Mouse (Mus musculus) forebrain, embryonic 16.5 days (tissue): Measurements from ENCODE around the gene 1600014C23Rik. TPM values are rescaled to one million over a fixed set of nuclear protein-coding genes. Genes with fewer than 3 reads are reported as not detected.

Source experiments
- ATAC-seq: fragments of 200-750 bp; cut with Nextera tagmentation; 2 replicates; pipeline ENCODE4 v1.8.0; 2017; ENCODE audit warnings: mild to moderate bottlenecking, moderate library complexity
- H3K27ac ChIP-seq: fragments of 300-500 bp; sonication (generic); 2 replicates; pipeline ENCODE4 v1.5.1; 2014; ENCODE audit warnings: low read length, control low read depth
- H3K27me3 ChIP-seq: fragments of 300-500 bp; sonication (generic); replicated peaks from 2 replicates; pipeline ENCODE4 v1.6.1; 2014; ENCODE audit warnings: low read length; ENCODE audit not compliant: control insufficient read depth, insufficient read depth
- H3K36me3 ChIP-seq: fragments of 300-500 bp; sonication (generic); 2 replicates; pipeline ENCODE4 v1.6.1; 2014; ENCODE audit not compliant: control insufficient read depth, insufficient read depth
- H3K4me1 ChIP-seq: fragments of 300-500 bp; sonication (generic); replicated peaks from 2 replicates; pipeline ENCODE4 v1.6.1; 2014; ENCODE audit warnings: low read length; ENCODE audit not compliant: control insufficient read depth, insufficient read depth
- H3K4me2 ChIP-seq: fragments of 300-500 bp; sonication (generic); 2 replicates; pipeline ENCODE4 v1.6.1; 2014; ENCODE audit warnings: mild to moderate bottlenecking, low read length, control low read depth
- H3K4me3 ChIP-seq: fragments of 300-500 bp; sonication (generic); replicated peaks from 2 replicates; pipeline ENCODE4 v1.5.1; 2014; ENCODE audit warnings: mild to moderate bottlenecking, low read length, control low read depth
- H3K9ac ChIP-seq: fragments of 300-500 bp; sonication (generic); replicated peaks from 2 replicates; pipeline ENCODE4 v1.6.1; 2014; ENCODE audit warnings: low read depth, low read length, control low read depth
- H3K9me3 ChIP-seq: fragments of 300-500 bp; sonication (generic); 2 replicates; pipeline ENCODE4 v1.6.1; 2016; ENCODE audit warnings: low read length; ENCODE audit not compliant: control insufficient read depth
- WGBS: fragments of 180-500 bp; shearing (Covaris S2); extraction: QIAGEN DNeasy Blood & Tissue Kit; methylation state at CpG from one replicate; pipeline ENCODE4 v1.1.7; 2014; 5-methylcytosine and 5-hydroxymethylcytosine counted together
- polyA plus RNA-seq: library from polyadenylated mRNA; unstranded; fragments of >200 nt; fragmentation: Nextera tagmentation; extraction: Ambion mirVana; gene quantifications from 2 replicates; pipeline ENCODE4 v1.2.1, GENCODE M21; 2015

The 1600014C23Rik gene
- polyA plus RNA-seq, 1 experiment from 2014 or later: 0.46 TPM

DNA sequence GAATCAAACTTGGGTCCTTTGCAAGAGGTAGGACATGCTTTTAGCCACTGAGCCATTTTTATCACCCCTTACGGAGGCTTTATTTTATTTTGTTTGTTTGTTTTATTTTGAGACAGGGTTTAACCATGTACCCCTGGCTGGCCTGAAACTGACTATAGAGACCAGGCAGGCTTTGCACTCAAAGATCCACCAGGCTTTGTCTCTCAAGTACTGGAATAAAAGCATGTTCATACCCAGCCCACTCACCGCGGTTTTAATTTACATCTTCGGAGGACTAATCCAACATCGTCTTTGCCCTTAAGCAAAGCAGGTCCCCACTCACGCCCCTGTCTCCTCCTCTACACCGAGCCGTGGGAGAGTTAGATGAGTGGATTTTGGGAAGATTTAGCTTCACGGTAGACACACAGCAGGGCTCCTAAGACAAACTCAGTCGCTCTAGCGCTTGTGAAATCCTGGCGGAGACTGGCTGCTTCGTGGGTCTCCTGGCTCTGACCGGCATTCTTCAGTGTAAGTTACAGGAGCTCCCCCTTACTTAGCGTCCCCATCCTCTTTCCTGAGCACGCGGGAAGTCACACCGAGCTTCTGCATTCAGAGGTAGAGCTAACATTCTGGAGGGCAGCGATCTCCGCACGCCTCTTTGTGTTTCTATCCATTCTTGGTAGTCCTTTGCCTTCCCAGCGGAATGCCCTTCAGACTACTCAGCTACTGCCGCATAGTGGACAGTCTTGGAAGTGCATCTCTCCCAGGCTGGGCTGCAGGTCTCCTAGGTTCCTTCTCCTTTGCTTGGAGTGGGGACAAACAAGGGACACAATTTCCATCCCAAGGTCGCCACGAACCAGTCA lies 9.7 kb downstream of the 1600014C23Rik start:
- Histone ChIP-seq H3K9ac (peak overlapping the region; percentile 89), H3K27me3 (no peaks in the 10 kb centered on the region), H3K36me3 (no peaks in the 10 kb centered on the region), H3K4me2 (peak overlapping the region; percentile 65), H3K4me1 (peaks cover 16% of the 10 kb centered on the region), H3K4me3 (peak overlapping the region; percentile 68), H3K27ac (peak overlapping the region; percentile 96), H3K9me3 (no peaks in the 10 kb centered on the region)
- 2% methylated on average over 25 of the region's 25 CpGs for WGBS
- ATAC-seq: peak; percentile 80

DNA sequence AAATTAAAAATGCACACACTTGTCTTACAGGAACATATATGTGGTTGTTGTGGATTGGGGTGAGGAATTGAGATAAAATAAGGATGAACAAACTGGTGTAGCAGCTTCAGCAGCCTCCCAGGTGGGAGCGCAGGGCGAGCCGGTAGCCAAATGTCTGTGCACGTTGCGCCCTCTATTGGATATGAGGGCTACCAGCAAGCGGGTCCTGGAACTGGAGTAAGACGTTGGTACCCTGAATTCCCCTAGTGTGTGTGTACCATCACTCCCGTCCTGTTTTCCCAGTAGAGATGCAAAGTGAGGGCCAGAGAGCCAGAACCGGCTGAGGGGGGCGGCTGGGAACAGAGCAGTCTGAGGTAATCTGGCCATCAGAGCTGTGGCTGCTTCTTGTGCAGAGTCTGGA lies 15.3 kb downstream of the 1600014C23Rik start:
- no peak overlapping the region for H3K9ac ChIP-seq
- 4% methylated on average over 10 of the region's 10 CpGs for WGBS
- no peak overlapping the region for H3K4me2 ChIP-seq
- ATAC-seq: peak; percentile 55; the same call in 1 of the 2 replicates
- H3K4me1 ChIP-seq: peaks cover 17% of the 10 kb centered on the region
- no peaks in the 10 kb centered on the region for H3K27me3 ChIP-seq
- no peak overlapping the region for H3K4me3 ChIP-seq
- no peaks in the 10 kb centered on the region for H3K36me3 ChIP-seq
- no peaks in the 10 kb centered on the region for H3K9me3 ChIP-seq
- no peak overlapping the region for H3K27ac ChIP-seq

DNA sequence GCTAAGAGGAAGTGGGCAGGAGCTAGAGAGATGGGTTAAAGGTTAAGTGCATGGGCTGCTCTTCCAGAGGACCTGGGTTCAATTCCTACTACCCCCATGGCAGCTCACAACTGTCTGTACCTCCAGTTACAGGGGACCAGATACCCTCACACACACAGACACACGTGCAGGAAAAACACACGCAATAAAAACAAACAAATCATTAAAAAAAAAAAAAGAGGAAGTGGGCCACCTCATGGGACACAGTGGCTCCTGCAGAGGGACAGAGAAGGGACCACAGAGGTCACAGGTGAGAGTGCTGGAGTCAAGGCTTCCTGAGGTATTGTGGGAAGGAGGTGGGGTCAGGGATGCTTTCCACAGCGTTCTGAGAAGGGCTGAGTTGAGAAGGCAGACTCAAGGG lies 22.1 kb downstream of the 1600014C23Rik start:
- H3K4me3 ChIP-seq: no peak overlapping the region
- WGBS: 75% methylated on average over 3 of the region's 3 CpGs
- no peaks in the 10 kb centered on the region for H3K9me3 ChIP-seq
- H3K4me2 ChIP-seq: no peak overlapping the region
- no peak for ATAC-seq
- no peaks in the 10 kb centered on the region for H3K27me3 ChIP-seq
- H3K27ac ChIP-seq: no peak overlapping the region
- no peaks in the 10 kb centered on the region for H3K4me1 ChIP-seq
- H3K9ac ChIP-seq: no peak overlapping the region
- H3K36me3 ChIP-seq: no peaks in the 10 kb centered on the region

DNA sequence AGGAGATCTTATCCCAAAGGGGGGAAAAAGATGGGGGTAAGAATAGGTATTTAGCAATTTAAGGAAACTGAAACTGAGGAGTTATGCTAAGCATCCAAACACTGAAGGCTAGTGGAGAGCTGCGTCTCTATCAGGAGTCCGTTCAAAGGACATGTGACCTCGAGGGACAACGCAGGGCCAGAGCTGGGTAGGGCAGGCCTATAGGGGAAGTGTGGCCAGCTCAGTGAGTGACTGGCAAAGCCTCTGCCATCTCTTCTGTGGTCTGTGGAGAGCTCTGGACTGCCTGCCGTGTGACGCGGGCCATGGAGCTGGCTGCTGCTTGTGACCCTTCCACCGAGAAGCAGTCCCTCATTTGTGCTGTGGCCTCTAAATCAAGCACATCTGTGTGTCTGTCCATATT lies 23.2 kb downstream of the 1600014C23Rik start:
- ATAC-seq: no peak
- Histone ChIP-seq H3K27me3 (no peaks in the 10 kb centered on the region), H3K27ac (no peak overlapping the region), H3K36me3 (no peaks in the 10 kb centered on the region), H3K4me2 (no peak overlapping the region), H3K9ac (no peak overlapping the region), H3K9me3 (no peaks in the 10 kb centered on the region), H3K4me3 (no peak overlapping the region), H3K4me1 (no peaks in the 10 kb centered on the region)
- 85% methylated on average over 8 of the region's 8 CpGs for WGBS

DNA sequence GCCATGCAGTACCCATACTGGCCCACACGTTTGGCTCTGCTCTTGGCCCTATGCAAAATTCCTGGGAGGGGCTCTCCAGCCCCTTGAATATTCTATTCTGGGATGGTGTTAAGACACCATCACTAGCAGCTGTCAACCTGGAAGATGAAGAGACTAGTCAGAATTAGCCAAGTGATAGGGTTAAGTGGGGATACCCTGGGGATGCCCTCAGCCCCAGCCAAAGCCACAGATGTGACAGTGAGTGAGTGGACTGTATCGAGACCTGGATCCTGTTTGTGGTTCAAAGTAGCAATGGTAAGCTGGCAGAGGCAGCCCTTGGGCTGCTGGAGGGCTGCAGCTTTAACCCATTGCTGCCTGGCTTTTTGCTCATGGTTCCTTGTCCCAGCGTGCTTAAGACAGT lies 23.8 kb downstream of the 1600014C23Rik start:
- H3K9ac ChIP-seq: no peak overlapping the region
- no peaks in the 10 kb centered on the region for H3K27me3 ChIP-seq
- no peaks in the 10 kb centered on the region for H3K9me3 ChIP-seq
- no peaks in the 10 kb centered on the region for H3K36me3 ChIP-seq
- H3K4me3 ChIP-seq: no peak overlapping the region
- 48% methylated on average over 3 of the region's 3 CpGs for WGBS
- no peaks in the 10 kb centered on the region for H3K4me1 ChIP-seq
- H3K27ac ChIP-seq: no peak overlapping the region
- no peak overlapping the region for H3K4me2 ChIP-seq
- no peak for ATAC-seq

DNA sequence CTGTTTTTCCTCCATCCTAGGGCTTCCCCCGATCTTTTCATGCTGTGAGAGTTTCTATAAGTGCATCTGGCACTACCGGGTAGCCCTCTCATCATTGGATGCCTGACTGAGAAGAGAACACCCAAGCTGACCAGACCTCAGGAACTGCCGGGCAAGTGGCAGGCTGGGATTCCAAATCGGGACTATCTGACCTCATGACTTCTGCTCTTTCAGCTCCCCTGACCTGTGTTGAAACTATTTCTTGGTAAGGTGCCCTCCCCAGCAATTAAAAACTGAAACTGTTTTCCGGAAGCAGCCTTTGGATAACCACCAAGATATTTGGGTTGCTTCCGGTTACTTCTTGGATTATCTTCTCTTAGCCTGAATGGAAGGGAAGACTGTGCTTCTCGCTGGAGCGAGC lies 25.5 kb downstream of the 1600014C23Rik start:
- WGBS: 86% methylated on average over 8 of the region's 8 CpGs
- Histone ChIP-seq H3K27ac (no peak overlapping the region), H3K9ac (no peak overlapping the region), H3K4me2 (no peak overlapping the region), H3K27me3 (no peaks in the 10 kb centered on the region), H3K36me3 (no peaks in the 10 kb centered on the region), H3K4me1 (no peaks in the 10 kb centered on the region), H3K4me3 (no peak overlapping the region), H3K9me3 (no peaks in the 10 kb centered on the region)
- ATAC-seq: no peak

DNA sequence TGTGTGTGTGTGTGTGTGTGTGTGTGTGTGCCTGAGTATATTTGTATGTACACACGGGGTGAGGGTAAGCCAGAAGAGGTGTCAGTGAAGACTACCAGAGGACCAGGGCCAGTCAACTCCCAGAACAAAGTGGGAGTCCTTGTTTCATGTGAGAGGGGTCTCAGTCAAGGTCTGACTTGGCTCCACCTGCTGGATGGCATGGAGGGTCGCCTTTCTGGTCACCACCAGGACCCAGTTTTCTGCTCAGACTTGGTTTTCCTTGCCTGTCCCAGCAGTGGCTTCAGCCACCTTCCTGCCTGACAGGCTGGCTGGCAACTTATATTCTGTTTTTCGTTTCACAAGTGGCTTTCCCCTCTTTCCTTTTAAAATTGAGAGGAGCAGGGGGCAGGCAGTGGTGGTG lies 26.3 kb downstream of the 1600014C23Rik start:
- no peak overlapping the region for H3K9ac ChIP-seq
- no peak overlapping the region for H3K4me3 ChIP-seq
- no peak overlapping the region for H3K4me2 ChIP-seq
- no peak overlapping the region for H3K27ac ChIP-seq
- H3K4me1 ChIP-seq: no peaks in the 10 kb centered on the region
- no peak for ATAC-seq
- H3K27me3 ChIP-seq: no peaks in the 10 kb centered on the region
- no peaks in the 10 kb centered on the region for H3K9me3 ChIP-seq
- WGBS: 42% methylated on average over 3 of the region's 3 CpGs
- no peaks in the 10 kb centered on the region for H3K36me3 ChIP-seq

DNA sequence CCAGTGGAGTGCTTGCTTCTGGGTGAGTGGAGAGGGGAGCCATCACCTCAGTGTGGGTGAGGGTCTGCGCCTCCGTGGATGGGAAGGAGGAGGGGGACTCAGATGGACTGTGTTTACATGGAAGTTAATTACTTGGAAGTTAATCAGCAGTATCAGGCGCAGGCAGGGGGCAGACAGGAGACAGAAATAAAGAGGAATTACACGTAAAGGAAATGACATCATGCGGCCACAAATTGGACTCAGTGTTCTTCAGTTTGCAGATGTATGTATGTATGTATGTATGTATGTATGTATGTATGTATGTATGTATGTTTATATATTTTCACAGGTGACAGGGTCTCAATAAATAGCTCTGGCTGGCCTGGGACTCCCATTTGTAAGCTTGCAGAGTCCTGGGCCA lies 26.8 kb downstream of the 1600014C23Rik start:
- Histone ChIP-seq H3K9me3 (no peaks in the 10 kb centered on the region), H3K4me1 (no peaks in the 10 kb centered on the region), H3K36me3 (no peaks in the 10 kb centered on the region), H3K27me3 (no peaks in the 10 kb centered on the region), H3K9ac (no peak overlapping the region), H3K27ac (no peak overlapping the region), H3K4me3 (no peak overlapping the region), H3K4me2 (no peak overlapping the region)
- no peak for ATAC-seq
- 55% methylated on average over 5 of the region's 5 CpGs for WGBS

DNA sequence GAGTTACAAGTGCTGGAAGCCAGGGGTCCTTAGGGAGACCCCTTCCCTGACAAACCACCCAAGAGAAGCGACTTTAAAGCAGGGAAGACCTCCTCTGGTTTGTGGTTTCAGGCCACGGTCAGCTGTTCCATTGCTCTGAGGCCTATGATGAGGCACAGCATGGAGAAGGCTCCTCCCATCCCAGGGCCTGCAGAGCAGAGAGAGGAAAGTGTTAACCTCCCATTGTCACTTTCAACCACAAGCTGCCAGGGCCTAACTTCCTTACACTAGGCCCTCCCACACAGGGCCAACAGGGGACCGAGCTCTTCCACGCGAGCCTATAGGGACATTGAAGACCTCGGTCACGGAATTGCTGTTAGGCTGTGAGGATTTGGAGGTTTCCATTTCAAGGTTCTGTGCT lies 30.5 kb downstream of the 1600014C23Rik start:
- Histone ChIP-seq H3K9ac (no peak overlapping the region), H3K4me1 (no peaks in the 10 kb centered on the region), H3K4me2 (no peak overlapping the region), H3K4me3 (no peak overlapping the region), H3K27me3 (no peaks in the 10 kb centered on the region), H3K36me3 (no peaks in the 10 kb centered on the region; the same call in 1 of the 2 replicates), H3K9me3 (no peaks in the 10 kb centered on the region), H3K27ac (no peak overlapping the region)
- no peak for ATAC-seq
- 69% methylated on average over 7 of the region's 7 CpGs for WGBS
